Mouse (Mus musculus) left cerebral cortex, postnatal 25 days (tissue): ENCODE measurements around the gene Soat2. TPM values are rescaled to one million over a fixed set of nuclear protein-coding genes. Genes with fewer than 3 reads are reported as not detected.

Source experiments
- DNase-seq, 2 experiments: peaks; one replicate each; pipeline ENCODE4 v3.0.0; 2022; ENCODE audit warnings: low spot score in 2 of 2, mixed read lengths in 1 of 2
- intact Hi-C: fragments of 180-260 bp; cut with DNase I; formaldehyde crosslinking; loops from one replicate; pipeline ENCODE4 v1.15.1; 2025
- total RNA-seq, 2 experiments: library from RNA; stranded (reverse); gene quantifications; 2 replicates each; pipeline ENCODE4 v1.2.3; 2021

Soat2 gene
- under 1 TPM in 1 of 2 experiments, not detected in 1; 0.14 TPM for total RNA-seq

DNA sequence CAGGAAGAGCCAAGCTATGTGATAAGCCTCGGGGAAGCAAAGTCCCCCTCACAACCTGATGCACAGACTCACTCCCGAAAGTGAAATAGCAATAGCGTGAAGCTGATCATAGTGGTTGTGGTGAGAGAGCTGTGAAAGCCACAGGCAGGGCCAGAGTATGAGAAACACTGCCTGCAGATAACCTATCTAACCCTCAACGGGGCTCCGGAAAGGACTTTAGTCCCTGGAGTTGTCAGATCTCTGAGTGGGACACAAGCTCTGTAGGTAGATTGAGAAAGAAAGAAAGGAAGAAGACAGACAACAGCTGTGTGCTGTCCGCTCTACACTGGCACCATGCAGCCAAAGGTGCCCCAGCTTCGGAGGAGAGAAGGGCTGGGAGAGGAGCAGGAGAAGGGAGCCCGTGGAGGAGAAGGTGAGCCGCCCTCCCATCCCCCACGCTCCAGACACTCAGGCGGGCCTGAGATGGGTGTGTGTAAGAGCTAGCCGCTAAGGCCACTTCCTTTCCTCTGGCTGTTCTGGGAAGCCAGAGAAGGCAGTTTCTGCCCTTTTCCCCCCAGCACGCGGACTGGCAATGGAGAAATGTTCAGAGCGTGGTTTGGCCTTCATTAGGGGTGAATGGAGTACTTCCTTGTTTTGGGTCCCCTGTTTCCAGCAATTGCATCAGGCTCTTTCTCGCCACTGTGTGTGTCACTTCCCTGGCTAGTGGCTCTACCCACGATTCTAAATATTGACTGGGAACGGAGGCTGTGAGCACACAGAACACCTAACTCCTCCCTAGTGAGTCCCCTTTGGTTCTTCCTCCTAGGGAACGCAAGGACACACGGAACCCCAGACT lies at the start of gene Soat2:
Soat2 (plus strand) TSS at position 226 of the 835 bp plus-strand sequence.
- DNase-seq = no peak
- intact Hi-C loops = no loop called here

DNA sequence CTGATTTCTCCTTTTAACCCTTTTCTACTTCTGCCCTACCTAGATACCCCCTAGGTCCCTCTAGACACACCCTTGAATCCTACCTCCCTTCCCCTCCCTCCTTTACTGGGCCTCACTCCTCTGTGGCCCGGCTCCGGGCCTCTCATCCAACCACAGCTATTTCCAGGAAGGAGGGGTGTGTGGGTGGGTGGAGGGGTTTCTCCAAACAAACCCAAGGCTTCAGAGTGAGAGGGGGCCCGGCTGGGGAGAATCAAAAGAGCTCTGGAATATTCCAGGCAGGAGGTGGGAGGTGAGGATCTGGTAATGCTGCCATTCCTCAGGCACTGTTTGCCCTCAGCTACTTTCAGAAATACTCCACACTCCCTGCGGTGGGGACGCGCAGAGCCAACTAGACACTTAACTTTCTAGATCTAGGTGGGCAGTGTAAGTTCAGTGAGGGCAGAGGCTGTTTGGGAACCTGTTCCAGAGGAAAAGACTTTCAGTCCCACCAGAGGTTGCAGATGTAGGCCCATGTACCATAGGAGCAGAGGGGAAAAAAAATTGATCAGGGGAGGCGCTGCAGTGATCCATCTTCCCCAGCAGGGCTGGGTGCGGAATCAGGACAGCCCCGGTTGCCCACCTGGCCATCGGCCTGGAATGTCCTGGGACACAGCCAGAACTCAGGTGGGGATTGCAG lies 49.2 kb upstream of the Soat2 start:
- no peak for DNase-seq
- intact Hi-C loops = no loop called here

DNA sequence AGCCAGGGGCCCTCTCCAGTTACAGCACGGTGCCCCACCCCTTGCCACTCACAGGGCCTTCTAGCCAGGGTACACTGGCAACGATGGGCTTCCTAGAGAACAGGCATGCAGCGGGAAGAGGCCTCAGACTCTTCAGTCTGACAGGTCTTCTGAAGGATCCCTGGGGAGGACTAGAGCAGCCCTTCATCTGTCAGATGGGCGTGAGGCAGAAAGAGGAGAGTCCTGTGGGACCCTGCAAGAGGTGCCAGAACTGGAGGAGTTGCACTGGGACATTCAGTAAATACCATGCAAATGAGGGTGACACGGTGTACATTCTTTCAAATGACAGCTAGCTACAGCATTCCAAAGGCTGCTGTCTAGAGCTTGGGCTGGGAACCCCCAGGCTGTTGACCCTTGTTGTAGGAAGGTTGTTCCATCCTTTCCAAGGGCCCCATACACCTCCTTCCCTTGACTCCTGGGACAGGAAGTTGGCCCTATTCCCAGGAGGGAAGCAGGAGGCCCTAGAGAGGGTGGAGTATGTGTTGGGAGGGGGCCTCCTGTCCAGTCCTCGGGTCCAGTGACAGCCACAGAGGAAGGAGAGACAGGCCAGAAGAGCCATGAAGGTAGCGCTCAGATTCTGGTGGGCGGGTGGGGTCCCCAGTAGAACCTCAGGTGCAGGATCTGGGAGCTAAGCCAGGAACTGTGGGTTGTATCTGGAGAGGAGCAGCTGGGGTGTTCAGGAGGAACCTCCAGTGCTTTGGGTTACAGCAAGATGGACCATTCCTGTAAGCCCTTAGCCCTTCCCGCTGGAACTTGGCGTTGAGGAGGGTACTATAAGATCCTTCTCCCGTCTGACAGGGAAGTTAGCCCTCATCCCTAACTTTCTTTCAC lies 48.4 kb upstream of the Soat2 start:
- intact Hi-C loops = no loop called here

DNA sequence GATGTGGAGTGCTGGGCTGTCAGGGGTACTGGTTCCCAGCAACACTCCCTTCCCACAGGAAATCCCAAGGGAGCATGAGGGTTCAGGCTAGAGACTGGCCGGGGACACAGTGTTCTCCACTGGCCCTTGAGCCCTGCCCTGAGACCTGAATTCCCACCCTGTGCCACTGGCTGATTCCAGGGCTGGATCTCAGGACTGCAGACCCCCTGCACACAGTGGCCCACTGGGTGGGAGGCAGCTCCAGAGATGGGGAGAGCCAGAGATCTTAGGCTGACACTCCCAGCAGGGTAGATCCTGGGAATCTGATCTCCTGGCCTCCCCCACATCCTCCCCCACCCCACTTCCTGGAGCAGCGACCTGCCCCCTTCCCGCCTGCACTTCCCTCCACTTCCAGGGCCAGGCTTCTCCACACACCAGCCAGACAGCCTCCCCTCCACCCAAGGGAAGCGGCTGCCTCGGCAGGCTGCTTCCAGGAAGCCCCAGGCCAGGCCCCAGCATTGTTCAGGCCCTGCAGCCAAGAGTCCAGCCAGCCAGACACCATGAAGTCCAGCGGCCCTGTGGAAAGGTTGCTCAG lies 47.7 kb upstream of the Soat2 start:
- no peak for DNase-seq
- intact Hi-C loops = no loop called here

More for the DNA sequence above, 48.4 kb upstream of the Soat2 start:
- no peak for DNase-seq

DNA sequence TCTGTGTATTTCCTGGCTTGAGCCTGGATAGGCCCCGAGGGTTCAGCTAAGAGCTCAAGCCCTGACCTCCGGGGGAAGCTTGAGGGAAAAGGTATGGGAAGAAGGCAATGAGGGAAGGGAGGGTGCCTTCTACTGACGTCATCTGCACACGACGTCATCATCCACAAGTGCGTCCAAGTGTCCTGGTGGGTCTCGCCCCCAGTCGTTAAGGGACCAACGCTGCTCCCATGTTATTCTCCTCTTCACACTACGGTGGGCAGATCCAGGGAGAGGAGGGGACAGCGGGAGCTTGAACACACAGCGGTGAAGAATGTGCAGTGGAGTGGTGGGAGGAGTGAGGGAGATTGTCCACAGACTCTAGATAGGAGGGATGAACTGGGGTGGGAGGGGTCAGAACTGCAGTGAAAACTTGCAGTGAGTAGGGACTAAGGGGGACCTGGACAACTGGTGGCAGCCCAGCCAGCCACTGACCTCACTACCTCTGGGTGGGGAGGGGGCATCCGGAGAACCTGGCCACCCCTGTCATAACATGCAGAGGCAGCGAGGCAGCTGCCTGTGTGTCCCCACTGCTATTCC lies 46.9 kb upstream of the Soat2 start:
- DNase-seq = no peak
- intact Hi-C loops = no loop called here

DNA sequence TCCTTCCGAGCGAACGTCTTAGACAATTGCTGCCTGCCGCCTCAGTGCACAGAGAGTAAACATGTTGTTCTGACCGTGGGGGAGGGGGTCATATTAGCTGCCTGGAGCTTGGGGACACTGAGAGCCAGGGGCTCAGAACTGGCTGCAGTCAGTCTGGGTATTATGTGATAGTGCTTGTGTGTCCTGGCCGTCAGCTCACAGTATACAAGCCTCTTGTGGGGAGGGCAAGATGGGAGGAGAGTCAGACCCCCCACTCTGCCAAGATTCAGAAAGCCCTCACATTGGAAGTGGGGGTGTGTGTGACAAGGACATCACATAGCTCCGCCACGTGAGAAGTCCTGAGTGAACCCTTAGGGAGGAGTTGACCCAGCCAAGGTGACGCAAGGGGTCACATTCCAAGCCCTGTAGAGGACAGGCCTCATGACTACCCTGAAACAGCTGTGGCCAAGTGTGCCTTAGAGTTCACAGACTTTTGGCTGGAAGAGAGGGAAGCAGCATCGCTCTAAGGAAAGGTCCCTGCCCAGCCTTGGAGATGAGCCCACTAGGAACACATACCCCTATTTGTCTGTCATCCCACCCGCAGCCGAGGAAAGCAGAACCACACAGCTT lies 46.3 kb upstream of the Soat2 start:
- no peak for DNase-seq
- intact Hi-C loops = no loop called here

DNA sequence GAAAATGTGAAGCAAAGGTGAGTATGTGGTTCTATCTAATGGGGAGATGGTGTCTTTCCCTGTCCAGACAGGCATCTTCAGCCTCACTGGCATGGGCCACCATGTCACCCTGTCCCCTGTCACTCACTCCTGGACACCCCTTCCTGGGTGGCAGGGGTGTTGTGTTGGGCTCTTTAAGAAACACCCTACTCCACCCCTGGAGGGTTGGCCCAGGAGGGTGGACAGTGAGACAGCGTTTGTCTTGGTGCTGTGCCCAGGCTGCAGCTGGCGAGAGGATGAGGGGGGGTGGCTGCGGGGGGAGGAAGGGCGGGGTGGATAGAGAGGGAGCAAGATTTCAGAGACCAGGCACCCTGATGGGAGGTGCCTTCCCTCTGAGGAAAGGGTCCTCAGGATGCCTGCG lies 45.0 kb upstream of the Soat2 start:
- no peak for DNase-seq
- intact Hi-C loops = loop anchor here (5.0 kb wide), 2 partner anchors 42 to 117 kb away; no protein-coding TSS in a partner anchor

DNA sequence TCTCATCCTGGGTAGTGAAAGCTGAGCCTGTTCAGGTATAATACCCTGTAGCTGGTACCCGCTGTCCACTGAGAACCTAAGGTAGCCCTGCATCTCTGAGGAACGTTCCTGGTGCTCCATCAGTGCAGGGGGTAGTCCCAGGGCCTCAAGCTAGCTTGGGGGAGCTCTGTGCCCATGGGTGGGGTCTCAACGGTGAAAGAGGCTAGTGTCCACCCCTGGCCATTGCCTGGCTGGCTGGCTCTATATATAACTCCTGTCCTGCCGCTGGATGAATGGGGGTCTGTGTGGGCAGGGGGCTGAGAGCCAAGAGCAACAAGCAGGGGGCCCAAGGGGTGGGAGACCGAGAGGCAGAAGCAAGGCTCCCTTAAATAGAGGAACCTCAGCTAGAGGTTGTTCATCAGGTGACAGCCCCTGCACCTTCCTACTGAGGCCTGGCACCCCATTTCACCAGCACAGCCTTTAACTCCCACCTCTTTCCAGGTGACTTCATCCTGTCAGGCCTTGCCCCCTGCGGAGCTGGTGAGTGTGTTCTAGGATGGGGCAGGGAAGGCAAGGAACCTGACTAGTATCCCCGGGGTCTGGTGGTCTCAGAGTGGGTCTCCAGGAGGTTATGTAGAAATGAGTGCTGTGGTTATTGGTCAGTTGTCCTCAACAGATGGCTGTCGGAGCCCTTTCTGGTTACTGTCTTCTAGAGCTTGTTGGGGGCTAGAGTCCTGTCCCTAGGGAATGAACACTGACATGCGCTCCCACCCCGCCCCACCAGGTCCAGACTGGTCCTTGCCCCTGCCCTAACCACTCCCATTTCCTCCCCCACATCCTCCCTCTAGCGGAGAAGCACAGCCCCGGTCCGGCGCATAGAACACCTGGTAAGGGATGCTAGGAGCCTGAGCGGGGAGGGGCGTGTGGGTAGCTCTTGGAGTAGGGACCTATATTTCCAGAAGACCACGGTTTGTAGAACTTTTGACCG lies 44.3 kb upstream of the Soat2 start:
- intact Hi-C loops = loop anchor here (5.0 kb wide), 2 partner anchors 41 to 116 kb away; no protein-coding TSS in a partner anchor
- no peak for DNase-seq

DNA sequence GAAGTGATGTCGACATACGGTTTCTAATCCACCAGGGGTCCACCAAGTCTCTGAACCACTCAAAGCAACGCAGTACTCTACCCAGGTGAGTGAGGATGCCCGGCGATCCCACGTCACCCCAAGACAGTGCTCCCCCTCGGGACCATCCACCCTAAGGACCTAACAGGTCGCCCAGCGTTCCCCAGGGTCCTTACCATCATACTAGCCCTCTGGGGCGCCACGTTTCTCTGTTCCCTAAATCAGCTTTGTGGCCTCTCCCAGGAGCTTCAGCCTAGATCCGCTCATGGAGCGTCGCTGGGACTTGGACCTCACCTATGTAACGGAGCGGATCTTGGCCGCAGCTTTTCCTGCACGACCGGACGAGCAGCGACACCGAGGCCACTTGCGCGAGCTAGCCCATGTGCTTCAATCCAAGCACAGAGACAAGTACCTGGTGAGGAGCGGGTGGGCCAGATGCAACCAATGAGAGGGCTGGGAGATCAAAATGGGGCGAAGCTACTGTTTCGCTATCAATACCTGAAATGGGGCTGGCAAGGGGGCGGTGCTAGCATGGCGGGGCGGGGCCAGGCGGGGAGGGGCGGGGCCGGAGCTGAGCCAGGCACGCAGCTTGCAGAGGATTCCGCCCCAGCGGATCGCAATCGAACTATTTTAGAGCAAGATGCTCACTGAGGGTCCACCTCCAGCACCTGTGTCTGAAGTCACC lies 43.4 kb upstream of the Soat2 start:
- DNase-seq = no peak
- intact Hi-C loops = loop anchor here (5.0 kb wide), 2 partner anchors 40 to 115 kb away; no protein-coding TSS in a partner anchor

DNA sequence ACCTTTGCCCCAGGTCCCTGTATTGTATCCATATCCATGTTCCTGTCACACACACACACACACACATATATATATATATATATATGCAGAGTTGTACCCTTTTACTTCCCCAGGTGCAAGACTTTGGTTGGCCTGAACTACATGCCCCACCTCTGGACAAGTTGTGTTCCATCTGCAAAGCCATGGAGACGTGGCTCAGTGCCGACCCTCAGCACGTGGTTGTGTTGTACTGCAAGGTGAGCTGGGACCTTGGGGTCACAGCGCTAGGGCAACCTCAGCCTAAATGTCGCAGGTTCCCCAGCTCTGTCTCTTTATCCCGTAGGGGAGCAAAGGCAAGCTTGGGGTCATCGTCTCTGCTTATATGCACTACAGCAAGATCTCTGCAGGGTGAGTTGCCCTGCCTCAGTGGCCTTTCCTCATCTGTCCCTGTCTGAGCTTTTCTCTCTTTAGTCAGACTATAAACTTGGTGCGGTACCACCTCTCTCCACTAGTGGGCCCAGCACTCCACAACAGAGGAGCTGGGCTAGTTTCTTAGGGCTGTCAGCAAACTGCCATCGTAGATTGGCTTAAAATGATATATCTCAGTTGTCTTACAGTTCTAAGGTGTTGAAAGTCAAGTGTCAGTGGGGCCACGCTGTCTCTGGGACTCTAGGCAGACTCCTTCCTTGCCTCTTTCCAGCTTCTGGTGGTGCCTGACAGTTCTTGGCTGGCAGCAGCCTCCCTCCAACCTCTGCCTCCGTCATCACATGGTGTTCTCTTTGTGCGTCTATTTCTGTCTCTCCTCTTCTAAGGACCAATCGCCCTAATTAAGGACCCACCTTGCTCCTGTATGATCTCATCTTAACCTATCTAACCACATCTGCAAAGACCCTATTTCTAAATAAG lies 42.4 kb upstream of the Soat2 start:
- intact Hi-C loops = loop anchor here (5.0 kb wide), 2 partner anchors 39 to 114 kb away; no protein-coding TSS in a partner anchor
- peak; percentile 72 for DNase-seq

DNA sequence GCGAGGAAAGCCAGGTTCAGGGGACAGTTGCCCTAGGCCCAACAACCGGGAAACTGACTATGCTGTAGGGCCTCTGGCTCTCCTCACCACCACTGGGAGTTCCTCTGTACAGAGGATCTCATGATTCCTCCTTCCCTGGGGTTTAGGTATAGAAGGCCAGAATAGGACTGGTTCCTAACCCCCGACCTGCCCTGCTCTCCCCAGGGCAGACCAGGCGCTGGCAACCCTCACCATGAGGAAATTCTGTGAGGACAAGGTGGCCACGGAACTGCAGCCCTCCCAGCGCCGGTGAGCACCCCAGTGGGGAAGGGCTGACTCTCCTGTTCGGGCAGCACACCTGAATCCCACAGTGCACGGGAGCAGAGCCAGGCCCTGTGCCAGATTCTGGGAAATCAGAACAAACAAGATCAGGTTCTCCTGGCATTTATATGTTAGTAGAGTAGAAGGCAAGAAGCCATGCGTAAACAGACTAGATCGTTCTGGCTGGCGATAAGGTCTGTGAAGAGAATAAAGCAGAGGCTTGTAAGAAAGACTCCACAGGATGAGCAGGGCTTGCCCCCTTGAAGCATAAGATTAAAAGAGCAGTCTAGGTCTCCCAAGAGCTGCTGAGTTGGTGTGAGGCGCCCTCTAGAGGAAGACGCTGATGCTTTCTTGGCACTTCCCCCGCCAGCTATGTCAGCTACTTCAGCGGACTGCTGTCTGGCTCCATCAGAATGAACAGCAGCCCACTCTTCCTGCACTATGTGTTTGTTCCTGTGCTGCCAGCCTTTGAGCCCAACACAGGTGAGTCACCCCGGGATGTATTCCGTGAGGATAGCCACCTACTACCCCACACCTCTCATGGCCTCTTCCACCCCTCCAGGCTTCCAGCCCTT lies 41.4 kb upstream of the Soat2 start:
- intact Hi-C loops = loop anchor here (5.0 kb wide), 2 partner anchors 38 to 113 kb away; no protein-coding TSS in a partner anchor
- DNase-seq = peak; percentile 82 to 89

DNA sequence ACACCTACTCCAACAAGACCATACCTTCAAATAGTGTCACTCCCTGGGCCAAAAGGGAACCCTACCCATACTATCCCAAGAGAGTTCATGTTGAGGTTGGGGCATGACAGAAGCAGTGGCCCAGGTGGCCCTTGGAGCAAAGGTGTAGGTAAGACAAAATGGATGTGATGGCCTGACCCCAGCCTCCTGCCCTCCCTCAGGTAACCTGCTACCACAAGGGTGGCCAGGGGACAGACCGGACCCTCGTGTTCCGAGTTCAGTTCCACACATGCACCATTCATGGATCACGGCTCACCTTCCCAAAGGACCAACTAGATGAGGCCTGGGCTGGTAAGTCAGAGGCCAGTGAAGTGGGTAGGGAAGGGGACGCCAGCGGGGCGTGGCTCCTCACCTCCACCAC lies 40.1 kb upstream of the Soat2 start:
- intact Hi-C loops = no loop called here
- no peak for DNase-seq

DNA sequence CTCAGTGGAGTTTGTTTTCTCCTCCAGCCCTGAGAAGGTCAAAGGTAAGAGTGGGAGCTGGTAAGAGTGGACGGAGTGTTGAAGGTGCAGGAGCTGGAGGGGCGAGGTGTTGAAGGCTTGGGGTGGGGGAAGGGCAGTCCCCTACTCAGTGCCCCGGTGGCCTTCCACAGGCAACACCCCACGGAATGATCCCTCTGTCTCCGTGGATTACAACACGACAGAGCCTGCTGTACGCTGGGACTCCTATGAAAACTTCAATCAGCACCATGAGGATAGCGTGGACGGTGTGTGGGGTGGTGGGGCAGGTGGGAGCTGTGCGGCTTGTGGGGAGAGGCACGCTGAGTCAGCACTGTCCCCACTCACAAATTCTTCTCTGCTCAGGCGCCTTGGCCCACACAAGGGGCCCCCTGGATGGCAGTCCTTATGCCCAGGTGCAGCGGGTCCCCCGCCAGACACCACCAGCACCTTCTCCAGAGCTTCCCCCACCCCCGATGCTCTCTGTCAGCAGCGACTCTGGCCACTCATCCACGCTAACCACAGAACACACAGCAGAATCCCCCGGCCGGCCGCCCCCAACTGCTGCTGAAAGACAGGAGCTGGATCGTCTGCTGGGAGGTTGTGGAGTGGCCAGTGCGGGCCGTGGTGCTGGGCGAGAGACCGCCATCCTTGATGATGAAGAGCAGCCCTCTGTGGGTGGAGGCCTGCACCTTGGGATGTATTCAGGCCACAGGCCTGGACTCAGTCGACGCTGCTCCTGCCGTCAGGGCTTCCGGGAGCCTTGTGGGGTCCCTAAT lies 39.4 kb upstream of the Soat2 start:
- intact Hi-C loops = no loop called here
- DNase-seq = no peak

DNA sequence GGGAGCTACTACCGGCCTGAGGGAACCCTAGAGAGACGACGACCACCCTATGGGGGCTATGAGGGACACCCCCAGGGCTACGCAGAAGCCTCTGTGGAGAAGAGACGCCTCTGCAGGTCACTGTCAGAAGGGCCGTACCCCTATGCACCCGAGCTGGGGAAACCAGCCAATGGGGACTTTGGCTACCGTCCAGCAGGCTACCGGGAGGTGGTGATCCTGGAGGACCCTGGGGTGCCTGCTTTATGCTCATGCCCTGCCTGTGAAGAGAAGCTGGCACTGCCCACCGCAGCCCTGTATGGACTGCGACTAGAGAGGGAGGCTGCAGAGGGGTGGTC lies 38.9 kb upstream of the Soat2 start:
- intact Hi-C loops = no loop called here

DNA sequence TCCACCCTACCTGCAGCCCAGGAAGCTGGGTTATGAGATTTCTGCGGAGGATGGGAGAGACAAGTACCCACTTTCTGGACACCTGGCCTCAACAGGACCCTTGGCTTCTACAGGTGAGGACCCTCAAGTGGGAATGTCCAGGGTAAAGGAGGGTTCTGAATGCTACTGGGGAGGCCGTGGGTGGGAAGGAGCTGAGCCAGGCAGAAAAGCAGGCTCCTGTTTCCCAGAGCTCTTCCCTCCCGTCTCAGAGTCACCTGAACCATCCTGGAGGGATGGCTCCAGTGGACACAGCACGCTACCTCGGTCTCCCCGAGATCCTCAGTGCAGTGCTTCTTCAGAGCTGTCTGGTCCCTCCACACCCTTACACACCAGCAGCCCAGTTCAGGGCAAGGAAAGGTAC lies 38.1 kb upstream of the Soat2 start:
- no peak for DNase-seq
- intact Hi-C loops = no loop called here

More for the DNA sequence above, 38.9 kb upstream of the Soat2 start:
- DNase-seq = no peak
